In genomic region chr8:71633164-71633563, GRCm38 (mm10) we compare ENCODE assay signal across 9 mouse cellular contexts. TPM values are rescaled to one million over a fixed set of nuclear protein-coding genes. Genes with fewer than 3 reads are reported as not detected.
DNase-seq lines count a peak whose midpoint lies in the region; ATAC-seq and TF ChIP-seq lines count a peak whose summit lies in the region.
"Had no signal": no experiment of that assay in that cellular context is flagged by ENCODE, and none has a peak within 500 bp of the region (broad histone marks: within the 10 kb centered on the region; RNA-seq: fewer than 3 reads in every experiment).

No protein-coding gene starts in this region.

- no peak overlapping the region for H3K27ac ChIP-seq in hindbrain, postnatal 0 days
- no peak overlapping the region for H3K27ac ChIP-seq in hindbrain, embryonic 14.5 days
- H3K27ac ChIP-seq: limb, embryonic 13.5 days had no signal

- no peak for ATAC-seq in hindbrain, postnatal 0 days
- ATAC-seq in hindbrain, embryonic 14.5 days (ENCODE audit: low FRiP score): no peak
- ATAC-seq in monocyte, adult 5-6 weeks (replicated peaks; ENCODE audit: insufficient number of reproducible peaks, low FRiP score, low TSS enrichment, poor library complexity, severe bottlenecking): peak; percentile 16; the same call in 1 of the 2 replicates
- no peak for ATAC-seq in activated CD4-positive, CD25-positive, alpha-beta regulatory T cell, adult 4 months

- 9% methylated on average over 19 of the region's 22 CpGs for WGBS in hindbrain, postnatal 0 days
- WGBS in hindbrain, embryonic 14.5 days: 10% methylated on average over 17 of the region's 22 CpGs

- no peak overlapping the region for H3K4me3 ChIP-seq in hindbrain, postnatal 0 days (ENCODE audit: low read length)
- H3K4me3 ChIP-seq in hindbrain, embryonic 14.5 days (replicated peaks; ENCODE audit: low read length): no peak overlapping the region

- TF ChIP-seq CTCF in hindbrain, postnatal 0 days (IDR thresholded peaks at IDR 0.05; ENCODE audit: low read depth): peak; percentile 36

- peaks cover 13% of the 10 kb centered on the region for H3K4me1 ChIP-seq in hindbrain, postnatal 0 days (ENCODE audit: insufficient read depth, low read length)
- H3K4me1 ChIP-seq in hindbrain, embryonic 14.5 days (replicated peaks; ENCODE audit: control insufficient read depth, insufficient read depth, low read length): peaks cover 21% of the 10 kb centered on the region

- intact Hi-C loops in gastrocnemius, postnatal 14 days (cut with DNase I; ENCODE audit: low total_unique reads): no loop called here

- H3K36me3 ChIP-seq in hindbrain, postnatal 0 days (ENCODE audit: insufficient read depth, low read length): no peaks in the 10 kb centered on the region
- H3K36me3 ChIP-seq in hindbrain, embryonic 14.5 days (replicated peaks; ENCODE audit: control insufficient read depth, insufficient read depth): peaks cover 18% of the 10 kb centered on the region
- H3K36me3 ChIP-seq: limb, embryonic 13.5 days had no signal

- H3K9me3 ChIP-seq in hindbrain, postnatal 0 days (ENCODE audit: low read length): no peaks in the 10 kb centered on the region
- 0 out of 2 replicates have a peak, but pooled peaks cover 3% of the 10 kb centered on the region for H3K9me3 ChIP-seq in hindbrain, embryonic 14.5 days (ENCODE audit: control insufficient read depth, low read length)

- H3K27me3 ChIP-seq in hindbrain, postnatal 0 days (ENCODE audit: insufficient read depth, low read length): no peaks in the 10 kb centered on the region
- H3K27me3 ChIP-seq in hindbrain, embryonic 14.5 days (ENCODE audit: control insufficient read depth, insufficient read depth, low read length): peaks cover 16% of the 10 kb centered on the region

- H3K9ac ChIP-seq in hindbrain, postnatal 0 days (replicated peaks; ENCODE audit: low read length): no peak overlapping the region
- no peak overlapping the region for H3K9ac ChIP-seq in hindbrain, embryonic 14.5 days
- H3K9ac ChIP-seq: limb, embryonic 13.5 days had no signal

- no peak overlapping the region for H3K4me2 ChIP-seq in hindbrain, postnatal 0 days (ENCODE audit: low read depth, low read length)
- H3K4me2 ChIP-seq in hindbrain, embryonic 14.5 days (replicated peaks): no peak overlapping the region

- no peak for DNase-seq in hindbrain, postnatal 0 days (ENCODE audit: low spot score)
- DNase-seq in hindbrain, embryonic 14.5 days (ENCODE audit: low spot score): no peak
- DNase-seq in WW6 (ENCODE audit: low read depth, low spot score): peak; percentile 72
- peak; percentile 61 for DNase-seq in gastrocnemius, postnatal 14 days
- DNase-seq in kidney, postnatal 36 days: peak; percentile 38 to 78
- DNase-seq in yolk sac, embryonic 10.5 days (ENCODE audit: low spot score): peak; percentile 23

RNA-seq across cellular contexts. Expression of gene Colgalt1, which starts 22.4 kb away (rescaled TPM):
- 95.9 and 121 TPM in 2 replicates for total RNA-seq in hindbrain, postnatal 0 days (2014; rRNA removed)
- polyA plus RNA-seq in hindbrain, postnatal 0 days (2015; fragmentation: Nextera tagmentation; extraction: Ambion mirVana): 55.3 and 56.7 TPM in 2 replicates
- 62.4 and 66.0 TPM in 2 replicates for polyA plus RNA-seq in hindbrain, embryonic 14.5 days (2014; fragmentation: Nextera tagmentation; extraction: Ambion mirVana)
- 10 to 100 TPM; 35.6 to 39.3 TPM for total RNA-seq in gastrocnemius, postnatal 14 days (2021)
- 39.9 to 78.4 TPM (median 65.4 TPM) in 3 replicates for total RNA-seq in monocyte, adult 5-6 weeks (2017)
- 10 to 100 TPM; 10.5 to 11.4 TPM for polyA plus RNA-seq in activated CD4-positive, CD25-positive, alpha-beta regulatory T cell, adult 4 months (2017; shearing (Covaris generic))

RNA-seq across cellular contexts. Expression of gene Fam129c, which starts 35.7 kb away (rescaled TPM):
- 6.0 TPM in 2 replicates for total RNA-seq in hindbrain, postnatal 0 days (2014; rRNA removed)
- polyA plus RNA-seq in hindbrain, postnatal 0 days (2015; fragmentation: Nextera tagmentation; extraction: Ambion mirVana): 3.3 and 4.0 TPM in 2 replicates
- 5.2 and 5.7 TPM in 2 replicates for polyA plus RNA-seq in hindbrain, embryonic 14.5 days (2014; fragmentation: Nextera tagmentation; extraction: Ambion mirVana)
- total RNA-seq in gastrocnemius, postnatal 14 days (2021): under 1 TPM; 0.59 to 0.82 TPM
- total RNA-seq in monocyte, adult 5-6 weeks (2017): 6.3 to 12.8 TPM (median 6.9 TPM) in 3 replicates
- 1 to 10 TPM; 1.9 to 3.9 TPM for polyA plus RNA-seq in activated CD4-positive, CD25-positive, alpha-beta regulatory T cell, adult 4 months (2017; shearing (Covaris generic))

RNA-seq across cellular contexts. Expression of gene Unc13a, which starts 38.4 kb away (rescaled TPM):
- 81.4 and 89.1 TPM in 2 replicates for total RNA-seq in hindbrain, postnatal 0 days (2014; rRNA removed)
- 16.8 and 16.9 TPM in 2 replicates for polyA plus RNA-seq in hindbrain, postnatal 0 days (2015; fragmentation: Nextera tagmentation; extraction: Ambion mirVana)
- 16.6 and 16.7 TPM in 2 replicates for polyA plus RNA-seq in hindbrain, embryonic 14.5 days (2014; fragmentation: Nextera tagmentation; extraction: Ambion mirVana)
- under 1 TPM; 0.18 to 0.20 TPM for total RNA-seq in gastrocnemius, postnatal 14 days (2021)
- total RNA-seq in monocyte, adult 5-6 weeks (2017): 0.21 to 0.97 TPM (median 0.29 TPM) in 3 replicates
- polyA plus RNA-seq in activated CD4-positive, CD25-positive, alpha-beta regulatory T cell, adult 4 months (2017; shearing (Covaris generic)): under 1 TPM; 0.37 to 0.93 TPM

RNA-seq across cellular contexts. Expression of gene Pgls, which starts 41.2 kb away (rescaled TPM):
- total RNA-seq in hindbrain, postnatal 0 days (2014; rRNA removed): 344 and 379 TPM in 2 replicates
- polyA plus RNA-seq in hindbrain, postnatal 0 days (2015; fragmentation: Nextera tagmentation; extraction: Ambion mirVana): 272 and 275 TPM in 2 replicates
- 243 and 246 TPM in 2 replicates for polyA plus RNA-seq in hindbrain, embryonic 14.5 days (2014; fragmentation: Nextera tagmentation; extraction: Ambion mirVana)
- 10 to 100 TPM; 40.5 to 43.3 TPM for total RNA-seq in gastrocnemius, postnatal 14 days (2021)
- 31.2 to 49.8 TPM (median 36.8 TPM) in 3 replicates for total RNA-seq in monocyte, adult 5-6 weeks (2017)
- 10 to 100 TPM; 77.4 to 87.4 TPM for polyA plus RNA-seq in activated CD4-positive, CD25-positive, alpha-beta regulatory T cell, adult 4 months (2017; shearing (Covaris generic))

RNA-seq across cellular contexts. Expression of gene Jak3, which starts 42.9 kb away (rescaled TPM):
- total RNA-seq in hindbrain, postnatal 0 days (2014; rRNA removed): 14.8 and 15.3 TPM in 2 replicates
- 7.3 and 7.4 TPM in 2 replicates for polyA plus RNA-seq in hindbrain, postnatal 0 days (2015; fragmentation: Nextera tagmentation; extraction: Ambion mirVana)
- polyA plus RNA-seq in hindbrain, embryonic 14.5 days (2014; fragmentation: Nextera tagmentation; extraction: Ambion mirVana): 5.4 TPM in 2 replicates
- 1 to 10 TPM; 2.6 to 2.8 TPM for total RNA-seq in gastrocnemius, postnatal 14 days (2021)
- total RNA-seq in monocyte, adult 5-6 weeks (2017): 7.1 to 25.6 TPM (median 11.2 TPM) in 3 replicates
- polyA plus RNA-seq in activated CD4-positive, CD25-positive, alpha-beta regulatory T cell, adult 4 months (2017; shearing (Covaris generic)): 10 to 100 TPM; 18.6 to 41.7 TPM

Comparison
In these comparisons a context has a peak if more than half of its experiments do, and no peak if none do; other contexts are left out.
1. DNase-seq: peak in WW6 (single experiment), gastrocnemius, postnatal 14 days (single experiment), kidney, postnatal 36 days (2 of 2) and yolk sac, embryonic 10.5 days (single experiment); none in hindbrain, postnatal 0 days (single experiment) and hindbrain, embryonic 14.5 days (single experiment).
2. RNA of gene Unc13a, which starts 38.4 kb away (total RNA-seq): 81.4 to 89.1 TPM in hindbrain, postnatal 0 days; 0.21 to 0.97 TPM in monocyte, adult 5-6 weeks and 0.18 to 0.20 TPM in gastrocnemius, postnatal 14 days; every median in the first group is over 10 times any median in the second.